Mouse (Mus musculus) left cerebral cortex, adult 2 months (tissue): ENCODE data around the gene Chd9. TPM values are rescaled to one million over a fixed set of nuclear protein-coding genes. Genes with fewer than 3 reads are reported as not detected.

Experiments used
- DNase-seq, 2 experiments: peaks; one replicate each; pipeline ENCODE4 v3.0.0; 2021 to 2022; ENCODE audit warnings: low spot score in 2 of 2, mixed read lengths in 1 of 2; ENCODE audit errors: extremely low spot score in 1 of 2
- H3K27ac ChIP-seq: fragments of 200-600 bp; 2 replicates; pipeline ENCODE4 v1.8.1; 2022
- H3K4me3 ChIP-seq: fragments of 200-600 bp; 2 replicates; pipeline ENCODE4 v1.8.1; 2022
- CTCF ChIP-seq: fragments of 200-600 bp; IDR thresholded peaks from 2 replicates; pipeline ENCODE4 v1.8.1; 2022; ENCODE audit warnings: antibody characterized with exemption, mild to moderate bottlenecking, moderate library complexity
- intact Hi-C: fragments of 180-260 bp; cut with DNase I; formaldehyde crosslinking; loops from one replicate; pipeline ENCODE4 v1.15.1; 2025
- microRNA-seq, 2 experiments: library from miRNA; unstranded; fragments of <30 nt; microRNA quantifications; one replicate each; pipeline ENCODE4 v1.2.0; 2021
- total RNA-seq, 2 experiments: library from RNA; stranded (reverse); gene quantifications; 2 replicates each; pipeline ENCODE4 v1.2.3; 2021

The Chd9 gene
- total RNA-seq, 2 experiments from 2014 or later = 226 to 228 TPM

- DNase-seq = no peak
- no peak overlapping the region for H3K4me3 ChIP-seq
- intact Hi-C loops = loop anchor here (5.0 kb wide), 1 partner anchor 40 kb away; no protein-coding TSS in a partner anchor
- H3K27ac ChIP-seq = no peak overlapping the region
- no peak for TF ChIP-seq CTCF
These were observed 253.8 kb downstream of the Chd9 start for GRCm38 (mm10) chr8:91081911-91082310.

DNA sequence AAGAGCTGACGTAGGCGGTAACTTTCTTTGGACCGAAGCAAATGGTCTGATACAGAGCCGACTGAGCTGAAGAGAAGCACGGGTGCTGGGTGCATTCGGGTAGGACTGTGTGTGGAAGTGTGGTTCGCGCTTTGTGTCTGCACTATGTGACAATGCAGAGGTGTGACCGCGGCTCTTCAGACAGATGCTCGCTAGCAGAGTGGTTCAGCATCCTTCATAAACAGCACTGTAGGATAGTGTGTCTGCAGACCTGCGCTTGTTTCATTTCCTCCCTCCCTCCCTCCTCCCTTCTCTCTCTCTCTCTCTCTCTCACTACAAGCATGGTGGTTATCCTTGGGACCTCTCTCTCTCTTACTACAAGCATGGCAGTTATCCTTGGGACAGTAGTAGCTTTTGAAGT is 254.3 kb downstream of the Chd9 start:
- intact Hi-C loops = loop anchor here (5.0 kb wide), 1 partner anchor 40 kb away; no protein-coding TSS in a partner anchor
- DNase-seq = no peak
- TF ChIP-seq CTCF = no peak
- H3K27ac ChIP-seq = no peak overlapping the region
- no peak overlapping the region for H3K4me3 ChIP-seq

DNA sequence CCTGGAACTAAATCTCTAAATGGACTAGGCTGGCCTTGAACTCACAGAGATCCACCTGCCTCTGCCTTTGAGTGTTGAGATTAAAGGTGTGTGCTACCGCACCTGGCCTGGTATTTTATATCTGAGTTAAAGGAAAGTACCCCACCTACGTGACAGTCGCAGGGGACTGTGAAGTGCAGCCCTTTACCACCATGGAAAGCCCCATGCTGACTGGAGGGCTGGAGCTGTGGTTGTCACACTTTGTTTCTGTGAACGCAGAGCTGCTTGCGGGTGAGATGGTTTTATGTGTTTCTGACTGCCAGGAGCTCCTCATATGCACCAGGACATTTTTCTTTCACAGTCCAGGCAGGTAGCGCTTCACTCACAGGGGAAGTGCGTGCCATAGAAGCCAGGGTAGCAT is 260.3 kb downstream of the Chd9 start:
- H3K27ac ChIP-seq = no peak overlapping the region
- intact Hi-C loops = no loop called here
- TF ChIP-seq CTCF = no peak
- DNase-seq = no peak
- H3K4me3 ChIP-seq = no peak overlapping the region

- no peak for TF ChIP-seq CTCF
These were observed 261.4 kb downstream of the Chd9 start for GRCm38 (mm10) chr8:91089601-91090000.

GRCm38 (mm10) chr8:91094135-91094534 is 266.0 kb downstream of the Chd9 start:
- H3K27ac ChIP-seq = no peak overlapping the region
- no peak for DNase-seq
- H3K4me3 ChIP-seq = no peak overlapping the region
- intact Hi-C loops = no loop called here
- no peak for TF ChIP-seq CTCF

More at GRCm38 (mm10) chr8:91089601-91090000, 261.4 kb downstream of the Chd9 start:
- intact Hi-C loops = no loop called here
- Histone ChIP-seq H3K4me3 (no peak overlapping the region), H3K27ac (no peak overlapping the region)
- DNase-seq = no peak

GRCm38 (mm10) chr8:91098106-91098505 is 270.0 kb downstream of the Chd9 start:
- no peak for DNase-seq
- no peak overlapping the region for H3K4me3 ChIP-seq
- no peak overlapping the region for H3K27ac ChIP-seq
- intact Hi-C loops = no loop called here
- TF ChIP-seq CTCF = no peak

Small RNA genes within 50 kb of the gene (microRNA-seq; reads per million reads assigned to microRNA genes)
- gene Gm44382 = 0 reads per million in 2 experiments

Other genes starting within 250 kb of the Chd9 start
- 1 to 10 TPM; 1.2 to 1.3 TPM for gene Gm19935, start 11.0 kb upstream of the Chd9 start, total RNA-seq
- gene Rbl2, start 241.7 kb downstream of the Chd9 start, total RNA-seq = 10 to 100 TPM; 39.1 to 43.1 TPM